Mouse (Mus musculus) liver, postnatal 0 days (tissue): Measurements from ENCODE around the gene Adamts16. TPM values are rescaled to one million over a fixed set of nuclear protein-coding genes. Genes with fewer than 3 reads are reported as not detected.

ENCODE experiments used
- ATAC-seq: fragments of 200-750 bp; cut with Nextera tagmentation; 2 replicates; pipeline ENCODE4 v1.8.0; 2017; ENCODE audit warnings: mild to moderate bottlenecking, moderate library complexity
- DNase-seq: peaks from one replicate; pipeline ENCODE4 v3.0.0-alpha.2; 2016
- H3K27ac ChIP-seq: fragments of 300-500 bp; sonication (generic); 2 replicates; pipeline ENCODE4 v1.5.1; 2014; ENCODE audit warnings: antibody characterized with exemption, moderate library complexity, mild to moderate bottlenecking, low read depth
- H3K27me3 ChIP-seq: fragments of 300-500 bp; sonication (generic); 2 replicates; pipeline ENCODE4 v1.6.1; 2014; ENCODE audit warnings: low read length, control low read depth, mixed read lengths; ENCODE audit not compliant: insufficient read depth
- H3K36me3 ChIP-seq: fragments of 300-500 bp; sonication (generic); replicated peaks from 2 replicates; pipeline ENCODE4 v1.6.1; 2014; ENCODE audit warnings: mild to moderate bottlenecking, control low read depth, low read length, moderate library complexity, mixed read lengths; ENCODE audit not compliant: insufficient read depth
- H3K4me1 ChIP-seq: fragments of 300-500 bp; sonication (generic); 2 replicates; pipeline ENCODE4 v1.6.1; 2014; ENCODE audit warnings: antibody characterized with exemption, mild to moderate bottlenecking, control low read depth; ENCODE audit not compliant: insufficient read depth
- H3K4me2 ChIP-seq: fragments of 300-500 bp; sonication (generic); 2 replicates; pipeline ENCODE4 v1.6.1; 2014; ENCODE audit warnings: low read depth, mild to moderate bottlenecking, low read length, moderate library complexity, mixed read lengths
- H3K4me3 ChIP-seq: fragments of 300-500 bp; sonication (generic); 2 replicates; pipeline ENCODE4 v1.5.1; 2014; ENCODE audit warnings: low read depth, low read length
- H3K9ac ChIP-seq: fragments of 300-500 bp; sonication (generic); replicated peaks from 2 replicates; pipeline ENCODE4 v1.6.1; 2014; ENCODE audit warnings: mild to moderate bottlenecking, moderate library complexity
- H3K9me3 ChIP-seq: fragments of 300-500 bp; sonication (generic); 2 replicates; pipeline ENCODE4 v1.6.1; 2016; ENCODE audit warnings: mild to moderate bottlenecking, control low read depth, low read length, mixed read lengths
- CTCF ChIP-seq: sonication (generic); IDR thresholded peaks from 2 replicates; pipeline ENCODE4 v1.5.1; 2016; ENCODE audit warnings: antibody characterized with exemption, low read depth
- EP300 ChIP-seq: IDR thresholded peaks from 2 replicates; pipeline ENCODE4 v1.6.1; 2016; ENCODE audit warnings: antibody characterized with exemption, low read depth, mild to moderate bottlenecking
- WGBS: fragments of 180-500 bp; shearing (Covaris S2); extraction: QIAGEN DNeasy Blood & Tissue Kit; methylation state at CpG from one replicate; pipeline ENCODE4 v1.1.7; 2014; ENCODE audit not compliant: insufficient replicate concordance; 5-methylcytosine and 5-hydroxymethylcytosine counted together
- polyA plus RNA-seq: library from polyadenylated mRNA; unstranded; fragments of >200 nt; fragmentation: Nextera tagmentation; extraction: Ambion mirVana; gene quantifications from 2 replicates; pipeline ENCODE4 v1.2.1, GENCODE M21; 2015

The Adamts16 gene
- polyA plus RNA-seq, 1 experiment from 2014 or later: 0.23 TPM

DNA sequence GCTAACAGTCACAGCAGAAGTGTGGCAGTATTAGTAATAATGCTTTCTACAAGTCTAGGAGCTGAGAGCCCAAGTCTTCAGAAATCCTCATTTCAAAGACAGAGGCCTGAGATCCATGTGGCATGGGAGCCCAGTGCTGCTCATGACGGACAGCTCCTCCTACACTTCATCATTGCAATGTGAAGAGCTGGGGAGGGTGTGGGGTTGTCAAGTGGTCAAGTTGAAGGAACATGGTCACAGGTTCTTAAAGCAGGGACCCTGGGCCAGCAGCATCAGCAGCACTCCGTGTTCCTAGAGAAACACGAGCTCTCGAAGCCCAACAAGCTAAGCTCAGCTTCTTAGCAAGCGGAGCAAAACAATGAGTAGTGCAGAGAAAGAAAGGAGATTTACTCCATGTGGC is 155.8 kb downstream of the Adamts16 start:
- Histone ChIP-seq H3K36me3 (no peaks in the 10 kb centered on the region), H3K4me3 (no peak overlapping the region), H3K27me3 (no peaks in the 10 kb centered on the region), H3K4me2 (no peak overlapping the region), H3K9me3 (no peaks in the 10 kb centered on the region), H3K27ac (no peak overlapping the region), H3K4me1 (no peaks in the 10 kb centered on the region), H3K9ac (no peak overlapping the region)
- TF ChIP-seq EP300 (no peak), CTCF (no peak)
- WGBS: 71% methylated on average over 5 of the region's 5 CpGs
- ATAC-seq (no peak), DNase-seq (no peak)

DNA sequence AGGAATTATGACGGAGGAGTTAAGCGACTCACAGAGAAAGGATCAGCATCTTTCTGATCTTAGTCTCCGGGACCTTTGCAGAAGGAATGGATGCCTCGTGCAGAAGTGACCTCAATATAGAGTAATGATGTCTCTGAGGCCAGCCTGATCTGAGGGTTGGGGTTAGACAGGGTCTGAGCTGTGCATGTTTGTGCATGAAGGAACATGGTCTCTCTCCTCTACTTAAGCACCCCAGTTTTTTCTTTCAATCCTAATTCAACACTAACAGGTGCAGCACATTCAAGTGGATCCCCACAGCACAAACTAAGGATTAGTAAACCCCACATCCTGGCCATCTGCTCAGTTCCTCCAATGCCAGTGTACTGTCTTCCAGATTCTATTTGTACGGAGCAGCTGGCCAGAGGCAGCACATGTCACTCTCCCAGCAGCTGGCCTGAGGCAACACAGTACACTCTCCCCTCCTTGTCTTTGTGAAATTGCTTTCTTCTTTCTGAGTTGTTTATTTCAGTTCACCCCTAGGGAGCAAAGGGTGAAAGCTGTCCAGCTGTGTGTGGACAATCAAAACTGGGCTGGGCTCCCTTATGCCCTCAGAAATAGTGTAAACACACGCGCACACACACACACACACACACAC is 156.5 kb downstream of the Adamts16 start:
- TF ChIP-seq CTCF: no peak
- no peak for TF ChIP-seq EP300
- Histone ChIP-seq H3K9me3 (no peaks in the 10 kb centered on the region), H3K36me3 (no peaks in the 10 kb centered on the region), H3K27me3 (no peaks in the 10 kb centered on the region), H3K27ac (no peak overlapping the region), H3K4me2 (no peak overlapping the region), H3K9ac (no peak overlapping the region), H3K4me1 (no peaks in the 10 kb centered on the region), H3K4me3 (no peak overlapping the region)
- WGBS: 68% methylated on average over 7 of the region's 7 CpGs
- DNase-seq: no peak
- ATAC-seq: no peak

DNA sequence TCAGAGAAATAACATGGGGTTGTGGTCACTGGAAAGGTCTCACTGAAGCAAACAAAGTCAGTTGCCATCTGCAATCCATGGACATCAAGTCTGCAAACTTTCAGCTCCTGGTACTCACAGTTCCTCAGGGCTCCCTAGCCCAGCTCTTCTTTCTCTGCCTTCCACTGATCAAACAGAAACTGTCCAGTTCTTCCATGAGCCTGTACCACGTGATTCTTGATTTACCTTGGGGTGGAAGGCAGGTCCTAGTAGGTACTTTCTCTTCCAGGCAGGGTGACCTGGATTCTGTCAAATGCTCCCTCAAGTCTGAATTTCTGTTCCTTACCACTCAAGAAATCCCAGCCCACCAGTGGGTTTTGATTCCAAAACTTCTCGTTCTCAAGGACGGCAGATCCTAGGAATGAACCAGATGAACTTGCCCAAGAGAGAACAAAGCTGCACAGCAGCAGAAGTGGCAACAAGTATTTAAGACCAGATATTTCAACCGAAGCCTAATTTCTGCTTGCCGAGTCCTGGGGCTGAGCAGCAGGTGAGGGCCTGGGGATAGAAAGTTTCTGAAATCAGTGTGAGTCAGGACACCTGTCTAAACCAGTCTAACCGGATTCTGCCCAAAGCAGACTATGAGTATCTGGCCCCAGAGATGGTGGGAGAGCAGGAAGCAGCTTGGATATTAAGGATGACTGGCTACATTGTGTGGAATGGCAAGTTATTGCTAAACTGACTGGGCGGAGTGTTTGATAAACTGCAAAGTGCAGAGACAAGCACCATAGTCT is 160.0 kb downstream of the Adamts16 start:
- ATAC-seq: no peak
- no peaks in the 10 kb centered on the region for H3K4me1 ChIP-seq
- TF ChIP-seq CTCF (no peak), EP300 (no peak)
- no peak overlapping the region for H3K9ac ChIP-seq
- no peaks in the 10 kb centered on the region for H3K36me3 ChIP-seq
- no peak overlapping the region for H3K4me3 ChIP-seq
- DNase-seq: no peak
- H3K9me3 ChIP-seq: no peaks in the 10 kb centered on the region
- WGBS: 70% methylated on average over 7 of the region's 7 CpGs
- no peak overlapping the region for H3K4me2 ChIP-seq
- H3K27me3 ChIP-seq: no peaks in the 10 kb centered on the region
- H3K27ac ChIP-seq: no peak overlapping the region

DNA sequence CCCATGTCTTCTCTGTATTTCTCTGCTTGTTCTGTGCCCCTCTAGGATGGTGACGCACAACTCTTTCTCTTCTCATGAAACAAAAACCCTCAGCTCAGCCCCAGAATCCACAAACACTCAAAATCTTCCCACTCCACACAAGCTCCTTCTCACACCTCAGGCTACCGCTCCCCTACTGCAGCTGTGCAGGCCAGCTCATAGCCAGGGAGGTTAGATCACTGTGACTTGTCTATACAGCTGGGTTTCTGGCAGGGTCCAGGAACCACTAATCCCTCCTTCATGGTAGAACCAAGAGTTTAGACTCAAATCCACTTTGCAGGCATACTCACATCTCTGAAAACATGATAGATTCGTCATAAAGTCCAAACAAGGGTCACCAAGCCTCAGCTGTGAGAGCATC is 161.3 kb downstream of the Adamts16 start:
- H3K4me3 ChIP-seq: no peak overlapping the region
- DNase-seq (no peak), ATAC-seq (no peak)
- no peaks in the 10 kb centered on the region for H3K27me3 ChIP-seq
- H3K4me2 ChIP-seq: no peak overlapping the region
- no peak overlapping the region for H3K27ac ChIP-seq
- no peaks in the 10 kb centered on the region for H3K4me1 ChIP-seq
- H3K36me3 ChIP-seq: no peaks in the 10 kb centered on the region
- TF ChIP-seq EP300 (no peak), CTCF (no peak)
- WGBS: 69% methylated on average over 3 of the region's 3 CpGs
- H3K9me3 ChIP-seq: no peaks in the 10 kb centered on the region
- no peak overlapping the region for H3K9ac ChIP-seq

Other genes starting within 250 kb of the Adamts16 start
- gene Ice1, start 204.2 kb downstream of the Adamts16 start, polyA plus RNA-seq: 3.4 and 3.7 TPM in 2 replicates